Mouse (Mus musculus): ENCODE results near the gene Gbp2b.
"Not testable (repeated sequence)": the region's sequence is repeated elsewhere in the genome, so short reads cannot be mapped to it uniquely, and the experiment has no call there.

Gene Gbp2b

GRCm38 (mm10) chr3:142594547-142594946 lies at the start of gene Gbp2b:
Gbp2b (plus strand) TSS chr3:142594847.
- no peak for ATAC-seq (ENCODE audit: low TSS enrichment)

- no peak for ATAC-seq (ENCODE audit: low TSS enrichment)
Observed at GRCm38 (mm10) chr3:142546690-142547089, 48.0 kb upstream of the Gbp2b start.

GRCm38 (mm10) chr3:142550052-142550676 lies 44.5 kb upstream of the Gbp2b start:
- no peak for ATAC-seq (ENCODE audit: low TSS enrichment)

GRCm38 (mm10) chr3:142554601-142555000 lies 40.0 kb upstream of the Gbp2b start:
- no peak for ATAC-seq (ENCODE audit: low TSS enrichment)

- no peak for ATAC-seq (ENCODE audit: low TSS enrichment)
Observed at GRCm38 (mm10) chr3:142555623-142556022, 39.0 kb upstream of the Gbp2b start.

GRCm38 (mm10) chr3:142559632-142560228 lies 34.9 kb upstream of the Gbp2b start, which contains the start of gene Gbp3:
Gbp3 (plus strand) TSS chr3:142560026.
- ATAC-seq (ENCODE audit: low TSS enrichment), result peak; percentile 60

GRCm38 (mm10) chr3:142560296-142560948 lies 34.2 kb upstream of the Gbp2b start:
- ATAC-seq (ENCODE audit: low TSS enrichment), result peak; percentile 85

- no peak for ATAC-seq (ENCODE audit: low TSS enrichment)
Observed at GRCm38 (mm10) chr3:142561045-142561646, 33.5 kb upstream of the Gbp2b start.

GRCm38 (mm10) chr3:142561666-142562065 lies 33.0 kb upstream of the Gbp2b start:
- ATAC-seq (ENCODE audit: low TSS enrichment), result no peak

GRCm38 (mm10) chr3:142567490-142567889 lies 27.2 kb upstream of the Gbp2b start:
- ATAC-seq (ENCODE audit: low TSS enrichment), result not testable (repeated sequence)

GRCm38 (mm10) chr3:142570738-142571137 lies 23.9 kb upstream of the Gbp2b start:
- no peak for ATAC-seq (ENCODE audit: low TSS enrichment)

- ATAC-seq (ENCODE audit: low TSS enrichment), result no peak
Observed at GRCm38 (mm10) chr3:142577108-142577507, 17.5 kb upstream of the Gbp2b start.

- no peak for ATAC-seq (ENCODE audit: low TSS enrichment)
Observed at GRCm38 (mm10) chr3:142578342-142578741, 16.3 kb upstream of the Gbp2b start.

- ATAC-seq (ENCODE audit: low TSS enrichment), result no peak
Observed at GRCm38 (mm10) chr3:142583067-142583466, 11.6 kb upstream of the Gbp2b start.

GRCm38 (mm10) chr3:142587386-142587785 lies 7.3 kb upstream of the Gbp2b start:
- ATAC-seq (ENCODE audit: low TSS enrichment), result no peak

- no peak for ATAC-seq (ENCODE audit: low TSS enrichment)
Observed at GRCm38 (mm10) chr3:142588888-142589287, 5.8 kb upstream of the Gbp2b start.

GRCm38 (mm10) chr3:142590431-142591067 lies 4.1 kb upstream of the Gbp2b start:
- ATAC-seq (ENCODE audit: low TSS enrichment), result no peak

- no peak for ATAC-seq (ENCODE audit: low TSS enrichment)
Observed at GRCm38 (mm10) chr3:142597923-142598322, 3.3 kb downstream of the Gbp2b start.

- ATAC-seq (ENCODE audit: low TSS enrichment), result no peak
Observed at GRCm38 (mm10) chr3:142601675-142602074, 7.0 kb downstream of the Gbp2b start.

- ATAC-seq (ENCODE audit: low TSS enrichment), result 0 out of 2 replicates have a peak, but pooled peaks have one; percentile 23
Observed at GRCm38 (mm10) chr3:142618658-142619057, 24.0 kb downstream of the Gbp2b start.

GRCm38 (mm10) chr3:142619606-142620005 lies 25.0 kb downstream of the Gbp2b start:
- ATAC-seq (ENCODE audit: low TSS enrichment), result no peak
